Mouse (Mus musculus) embryonic facial prominence, embryonic 13.5 days (tissue): ENCODE measurements around the gene Fez2. TPM values are rescaled to one million over a fixed set of nuclear protein-coding genes. Genes with fewer than 3 reads are reported as not detected.

Experiments
- ATAC-seq: fragments of 200-750 bp; cut with Nextera tagmentation; 2 replicates; pipeline ENCODE4 v1.8.0; 2017; ENCODE audit warnings: low read depth; ENCODE audit not compliant: insufficient number of reproducible peaks, insufficient read depth, low FRiP score, low TSS enrichment
- H3K27ac ChIP-seq: fragments of 300-500 bp; sonication (generic); 2 replicates; pipeline ENCODE4 v1.5.1; 2015; ENCODE audit warnings: moderate library complexity, mild to moderate bottlenecking, inconsistent platforms
- H3K27me3 ChIP-seq: fragments of 300-500 bp; sonication (generic); 2 replicates; pipeline ENCODE4 v1.6.1; 2015; ENCODE audit warnings: mild to moderate bottlenecking, inconsistent platforms
- H3K36me3 ChIP-seq: fragments of 300-500 bp; sonication (generic); 2 replicates; pipeline ENCODE4 v1.6.1; 2015; ENCODE audit warnings: mild to moderate bottlenecking, inconsistent platforms
- H3K4me1 ChIP-seq: fragments of 300-500 bp; sonication (generic); 2 replicates; pipeline ENCODE4 v1.6.1; 2015; ENCODE audit warnings: inconsistent platforms
- H3K4me2 ChIP-seq: fragments of 300-500 bp; sonication (generic); 2 replicates; pipeline ENCODE4 v1.6.1; 2015; ENCODE audit warnings: moderate library complexity, mild to moderate bottlenecking, inconsistent platforms
- H3K4me3 ChIP-seq: fragments of 300-500 bp; sonication (generic); 2 replicates; pipeline ENCODE4 v1.5.1; 2015; ENCODE audit warnings: mild to moderate bottlenecking, inconsistent platforms
- H3K9ac ChIP-seq: fragments of 300-500 bp; sonication (generic); 2 replicates; pipeline ENCODE4 v1.6.1; 2015; ENCODE audit warnings: mild to moderate bottlenecking, inconsistent platforms
- H3K9me3 ChIP-seq: fragments of 300-500 bp; sonication (generic); 2 replicates; pipeline ENCODE4 v1.6.1; 2016; ENCODE audit warnings: inconsistent platforms
- WGBS: fragments of 180-500 bp; shearing (Covaris S2); methylation state at CpG from one replicate; pipeline ENCODE4 v1.1.7; 2015; ENCODE audit warnings: mixed read lengths; 5-methylcytosine and 5-hydroxymethylcytosine counted together
- polyA plus RNA-seq: library from polyadenylated mRNA; unstranded; fragments of >200 nt; fragmentation: Nextera tagmentation; extraction: Ambion mirVana; gene quantifications from 2 replicates; pipeline ENCODE4 v1.2.1, GENCODE M21; 2015

Fez2 gene
- polyA plus RNA-seq, 1 experiment from 2014 or later: 39.3 TPM

- Histone ChIP-seq H3K9ac (no peak overlapping the region), H3K4me2 (no peak overlapping the region), H3K4me3 (no peak overlapping the region), H3K9me3 (no peaks in the 10 kb centered on the region), H3K4me1 (no peaks in the 10 kb centered on the region), H3K27me3 (no peaks in the 10 kb centered on the region), H3K27ac (no peak overlapping the region), H3K36me3 (peaks cover 25% of the 10 kb centered on the region)
- WGBS: 89% methylated on average over 3 of the region's 3 CpGs
- ATAC-seq: no peak
Measured at GRCm38 (mm10) chr17:78382321-78382720, 35.6 kb downstream of the Fez2 start.

- Histone ChIP-seq H3K9me3 (no peaks in the 10 kb centered on the region), H3K27ac (no peak overlapping the region), H3K27me3 (no peaks in the 10 kb centered on the region), H3K9ac (no peak overlapping the region), H3K4me3 (no peak overlapping the region), H3K36me3 (peaks cover 28% of the 10 kb centered on the region), H3K4me1 (no peaks in the 10 kb centered on the region), H3K4me2 (no peak overlapping the region)
- WGBS: 80% methylated on average over 11 of the region's 11 CpGs
- no peak for ATAC-seq
Measured at GRCm38 (mm10) chr17:78379730-78380245, 38.2 kb downstream of the Fez2 start.

GRCm38 (mm10) chr17:78379079-78379729 lies 38.7 kb downstream of the Fez2 start:
- no peak overlapping the region for H3K4me2 ChIP-seq
- H3K27ac ChIP-seq: no peak overlapping the region
- H3K4me1 ChIP-seq: no peaks in the 10 kb centered on the region
- H3K9ac ChIP-seq: no peak overlapping the region
- H3K27me3 ChIP-seq: no peaks in the 10 kb centered on the region
- H3K4me3 ChIP-seq: no peak overlapping the region
- 78% methylated on average over 8 of the region's 8 CpGs for WGBS
- H3K36me3 ChIP-seq: peaks cover 33% of the 10 kb centered on the region
- H3K9me3 ChIP-seq: no peaks in the 10 kb centered on the region
- no peak for ATAC-seq

- Histone ChIP-seq H3K4me2 (no peak overlapping the region), H3K4me3 (no peak overlapping the region), H3K27ac (no peak overlapping the region), H3K9me3 (no peaks in the 10 kb centered on the region), H3K9ac (no peak overlapping the region), H3K4me1 (no peaks in the 10 kb centered on the region), H3K27me3 (no peaks in the 10 kb centered on the region), H3K36me3 (peaks cover 46% of the 10 kb centered on the region)
- ATAC-seq: no peak
- 72% methylated on average over 8 of the region's 8 CpGs for WGBS
Measured at GRCm38 (mm10) chr17:78376587-78376986, 41.4 kb downstream of the Fez2 start.

GRCm38 (mm10) chr17:78374756-78375155 lies 43.2 kb downstream of the Fez2 start:
- Histone ChIP-seq H3K4me3 (no peak overlapping the region), H3K27ac (no peak overlapping the region), H3K27me3 (no peaks in the 10 kb centered on the region), H3K9ac (no peak overlapping the region), H3K36me3 (peaks cover 45% of the 10 kb centered on the region), H3K9me3 (no peaks in the 10 kb centered on the region), H3K4me2 (no peak overlapping the region), H3K4me1 (no peaks in the 10 kb centered on the region)
- WGBS: 75% methylated on average over 10 of the region's 10 CpGs
- ATAC-seq: no peak

GRCm38 (mm10) chr17:78373849-78374248 lies 44.1 kb downstream of the Fez2 start:
- 88% methylated on average over 8 of the region's 8 CpGs for WGBS
- Histone ChIP-seq H3K27ac (no peak overlapping the region), H3K4me3 (no peak overlapping the region), H3K4me1 (no peaks in the 10 kb centered on the region), H3K4me2 (no peak overlapping the region), H3K9ac (no peak overlapping the region), H3K9me3 (no peaks in the 10 kb centered on the region), H3K27me3 (no peaks in the 10 kb centered on the region), H3K36me3 (peaks cover 47% of the 10 kb centered on the region)
- no peak for ATAC-seq

- no peak overlapping the region for H3K4me2 ChIP-seq
- H3K4me1 ChIP-seq: no peaks in the 10 kb centered on the region
- no peak overlapping the region for H3K9ac ChIP-seq
- H3K27me3 ChIP-seq: no peaks in the 10 kb centered on the region
- H3K9me3 ChIP-seq: no peaks in the 10 kb centered on the region
- peaks cover 52% of the 10 kb centered on the region for H3K36me3 ChIP-seq
- 89% methylated on average over 6 of the region's 6 CpGs for WGBS
- H3K4me3 ChIP-seq: no peak overlapping the region
- no peak for ATAC-seq
- no peak overlapping the region for H3K27ac ChIP-seq
Measured at GRCm38 (mm10) chr17:78373174-78373573, 44.8 kb downstream of the Fez2 start.

GRCm38 (mm10) chr17:78370445-78370844 lies 47.5 kb downstream of the Fez2 start:
- WGBS: 85% methylated on average over 1 of the region's 1 CpGs
- ATAC-seq: no peak
- Histone ChIP-seq H3K27me3 (no peaks in the 10 kb centered on the region), H3K4me1 (no peaks in the 10 kb centered on the region), H3K36me3 (peaks cover 56% of the 10 kb centered on the region), H3K27ac (no peak overlapping the region), H3K9me3 (no peaks in the 10 kb centered on the region), H3K9ac (no peak overlapping the region), H3K4me2 (no peak overlapping the region), H3K4me3 (no peak overlapping the region)

GRCm38 (mm10) chr17:78368481-78368880 lies 49.5 kb downstream of the Fez2 start:
- Histone ChIP-seq H3K9ac (no peak overlapping the region), H3K36me3 (peaks cover 53% of the 10 kb centered on the region), H3K27me3 (no peaks in the 10 kb centered on the region), H3K4me1 (no peaks in the 10 kb centered on the region), H3K27ac (no peak overlapping the region), H3K4me2 (no peak overlapping the region), H3K9me3 (no peaks in the 10 kb centered on the region), H3K4me3 (no peak overlapping the region)
- 77% methylated on average over 8 of the region's 8 CpGs for WGBS
- 0 out of 2 replicates have a peak, but pooled peaks have one; percentile 22 for ATAC-seq

GRCm38 (mm10) chr17:78366070-78366469 lies 51.9 kb downstream of the Fez2 start:
- no peak overlapping the region for H3K9ac ChIP-seq
- no peaks in the 10 kb centered on the region for H3K27me3 ChIP-seq
- no peaks in the 10 kb centered on the region for H3K4me1 ChIP-seq
- peaks cover 43% of the 10 kb centered on the region for H3K36me3 ChIP-seq
- no peak overlapping the region for H3K4me3 ChIP-seq
- 76% methylated on average over 7 of the region's 7 CpGs for WGBS
- H3K4me2 ChIP-seq: no peak overlapping the region
- ATAC-seq: no peak
- no peaks in the 10 kb centered on the region for H3K9me3 ChIP-seq
- H3K27ac ChIP-seq: no peak overlapping the region

GRCm38 (mm10) chr17:78364555-78365302 lies 53.2 kb downstream of the Fez2 start:
- no peak for ATAC-seq
- Histone ChIP-seq H3K9me3 (no peaks in the 10 kb centered on the region), H3K4me3 (no peak overlapping the region), H3K9ac (no peak overlapping the region), H3K27me3 (no peaks in the 10 kb centered on the region), H3K4me1 (0 out of 2 replicates have a peak, but pooled peaks cover 4% of the 10 kb centered on the region), H3K4me2 (no peak overlapping the region), H3K27ac (no peak overlapping the region), H3K36me3 (peaks cover 35% of the 10 kb centered on the region)
- WGBS: 89% methylated on average over 23 of the region's 23 CpGs
